Mouse (Mus musculus) small intestine, adult 2 months (tissue): Measurements from ENCODE around the gene Gtf2ird1. TPM values are rescaled to one million over a fixed set of nuclear protein-coding genes. Genes with fewer than 3 reads are reported as not detected.

Experiments
- H3K27ac ChIP-seq: fragments of 200-500 bp; 2 replicates; pipeline ENCODE4 v1.5.1; 2012; ENCODE audit warnings: low read depth, low read length, control low read depth, inconsistent platforms; ENCODE audit not compliant: insufficient read depth
- H3K27me3 ChIP-seq: fragments of 200-500 bp; 2 replicates; pipeline ENCODE4 v1.6.1; 2012; ENCODE audit warnings: mild to moderate bottlenecking, moderate library complexity, low read length, inconsistent platforms; ENCODE audit not compliant: control insufficient read depth, insufficient read depth
- H3K36me3 ChIP-seq: fragments of 200-500 bp; 2 replicates; pipeline ENCODE4 v1.6.1; 2012; ENCODE audit warnings: mild to moderate bottlenecking, low read length, control low read depth, inconsistent platforms; ENCODE audit not compliant: control insufficient read depth, insufficient read depth
- H3K4me1 ChIP-seq: fragments of 200-500 bp; 2 replicates; pipeline ENCODE4 v1.6.1; 2012; ENCODE audit warnings: low read length, inconsistent platforms, mixed read lengths; ENCODE audit not compliant: control insufficient read depth, insufficient read depth, insufficient read length
- H3K4me3 ChIP-seq: fragments of 200-500 bp; 2 replicates; pipeline ENCODE4 v1.5.1; 2012; ENCODE audit warnings: low read depth, mild to moderate bottlenecking, control low read depth, inconsistent platforms, low read length, moderate library complexity
- CTCF ChIP-seq: fragments of 200-500 bp; IDR thresholded peaks from 2 replicates; pipeline ENCODE4 v1.5.1; 2012; ENCODE audit warnings: low read depth, mild to moderate bottlenecking, control low read depth, inconsistent platforms, low read length, moderate library complexity, mixed read lengths; ENCODE audit not compliant: insufficient replicate concordance, insufficient read length; ENCODE audit errors: extremely low read depth
- POLR2A ChIP-seq: fragments of 200-500 bp; IDR thresholded peaks from 2 replicates; pipeline ENCODE4 v1.6.1; 2012; ENCODE audit warnings: low read depth, mild to moderate bottlenecking, control low read depth, inconsistent platforms, low read length, moderate library complexity
- WGBS: fragments of 180-500 bp; shearing (Covaris S2); methylation state at CpG from one replicate; pipeline ENCODE4 v1.1.7; 2018; 5-methylcytosine and 5-hydroxymethylcytosine counted together
- polyA plus RNA-seq: library from polyadenylated mRNA; depleted of rRNA; stranded (reverse); fragments of >200 nt; gene quantifications from 2 replicates; pipeline ENCODE4 v1.2.3, GENCODE M21; 2012

Gene Gtf2ird1
- polyA plus RNA-seq, 1 experiment, result 40.4 TPM

DNA sequence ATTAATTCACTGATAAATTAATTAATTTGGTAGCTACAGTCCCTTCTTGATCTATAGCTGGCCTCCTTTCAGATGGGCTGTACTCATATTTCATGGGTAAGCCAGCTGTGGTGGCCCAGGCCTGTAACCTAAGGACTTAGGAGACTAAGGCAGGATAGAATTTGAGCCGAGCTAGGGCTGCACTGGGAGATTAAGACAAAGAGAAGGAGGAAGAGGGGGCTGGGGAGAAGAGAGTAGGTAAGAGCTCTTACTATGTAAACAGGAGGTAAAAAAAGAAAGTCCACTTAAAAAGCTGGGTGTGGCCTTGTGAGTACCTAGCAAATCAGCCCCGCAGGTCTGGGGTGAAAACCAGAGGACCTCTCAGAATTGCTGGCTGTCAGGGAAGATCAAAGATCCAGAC is 132.6 kb downstream of the Gtf2ird1 start:
- H3K27ac ChIP-seq, result no peak overlapping the region

DNA sequence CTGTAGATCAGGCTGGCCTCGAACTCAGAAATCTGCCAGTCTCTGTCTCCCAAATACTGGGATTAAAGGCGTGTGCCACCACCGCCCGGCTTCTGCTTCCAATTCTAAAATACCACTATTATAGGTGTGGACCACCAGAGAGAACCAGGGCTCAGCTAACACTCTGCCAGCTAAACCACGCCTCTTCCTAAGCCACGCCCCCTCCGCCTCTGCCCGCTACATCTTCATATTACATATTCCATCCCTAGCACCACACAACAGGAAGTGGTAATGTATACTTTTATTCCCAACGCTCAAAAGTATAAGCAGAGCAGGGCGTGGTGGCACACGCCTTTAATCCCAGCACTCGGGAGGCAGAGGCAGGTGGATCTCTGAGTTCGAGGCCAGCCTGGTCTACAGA is 133.2 kb downstream of the Gtf2ird1 start:
- H3K27me3 ChIP-seq, result no peaks in the 10 kb centered on the region
- WGBS, result 81% methylated on average over 13 of the region's 13 CpGs
- TF ChIP-seq POLR2A (no peak), CTCF (no peak)
- no peak overlapping the region for H3K4me3 ChIP-seq
- H3K36me3 ChIP-seq, result no peaks in the 10 kb centered on the region
- no peak overlapping the region for H3K27ac ChIP-seq
- H3K4me1 ChIP-seq, result peaks cover 5% of the 10 kb centered on the region; the same call in 1 of the 2 replicates

More for the DNA sequence above, 132.6 kb downstream of the Gtf2ird1 start:
- Histone ChIP-seq H3K36me3 (no peaks in the 10 kb centered on the region), H3K4me1 (peaks cover 5% of the 10 kb centered on the region; the same call in 1 of the 2 replicates), H3K4me3 (no peak overlapping the region), H3K27me3 (no peaks in the 10 kb centered on the region)
- WGBS, result 16% methylated on average over 2 of the region's 2 CpGs
- TF ChIP-seq CTCF (no peak), POLR2A (no peak)

DNA sequence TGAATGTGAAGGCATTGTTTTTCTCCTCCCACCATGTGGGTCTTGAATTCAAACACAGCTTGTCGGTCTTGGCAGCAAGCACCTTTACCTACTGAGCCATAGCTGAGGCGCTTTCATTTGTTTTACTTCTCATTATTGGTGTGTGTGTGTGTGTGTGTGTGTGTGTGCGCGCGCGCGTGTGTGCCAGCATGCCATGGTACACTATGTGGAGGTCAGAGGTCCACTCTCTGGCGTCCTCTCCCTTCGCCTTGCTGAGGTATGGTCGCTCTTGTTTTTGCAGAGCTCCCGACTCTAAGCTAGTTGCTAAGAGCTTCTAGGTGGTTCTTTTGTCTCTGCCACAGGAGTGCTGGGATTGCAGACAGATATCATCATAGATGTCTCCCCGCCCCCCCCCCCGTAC is 134.2 kb downstream of the Gtf2ird1 start:
- no peak overlapping the region for H3K4me3 ChIP-seq
- no peaks in the 10 kb centered on the region for H3K36me3 ChIP-seq
- TF ChIP-seq POLR2A (no peak), CTCF (no peak)
- H3K27ac ChIP-seq, result no peak overlapping the region
- 79% methylated on average over 13 of the region's 13 CpGs for WGBS
- H3K27me3 ChIP-seq, result no peaks in the 10 kb centered on the region
- H3K4me1 ChIP-seq, result peaks cover 5% of the 10 kb centered on the region; the same call in 1 of the 2 replicates

DNA sequence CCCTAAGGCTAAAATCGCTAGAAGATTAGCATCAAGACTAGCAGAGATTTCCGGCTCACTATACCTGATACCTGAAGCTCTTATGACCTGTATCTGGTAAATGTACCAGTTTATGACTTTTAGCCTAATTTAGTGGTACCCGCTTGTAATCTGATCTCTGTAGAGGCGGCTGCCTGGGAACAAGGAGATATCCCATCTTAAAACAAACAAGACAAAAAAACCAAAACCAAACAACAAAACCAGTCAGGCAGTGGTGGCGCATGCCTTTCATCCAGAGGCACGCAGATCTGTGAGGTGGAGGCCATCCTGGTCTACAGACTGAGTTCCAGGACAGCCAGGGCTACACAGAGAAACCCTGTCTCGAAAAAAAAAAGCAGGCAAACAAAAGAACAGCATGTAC is 134.8 kb downstream of the Gtf2ird1 start:
- Histone ChIP-seq H3K4me1 (peaks cover 7% of the 10 kb centered on the region), H3K36me3 (no peaks in the 10 kb centered on the region), H3K27ac (no peak overlapping the region), H3K4me3 (no peak overlapping the region), H3K27me3 (no peaks in the 10 kb centered on the region)
- WGBS, result 29% methylated on average over 7 of the region's 7 CpGs
- TF ChIP-seq CTCF (no peak), POLR2A (no peak)

DNA sequence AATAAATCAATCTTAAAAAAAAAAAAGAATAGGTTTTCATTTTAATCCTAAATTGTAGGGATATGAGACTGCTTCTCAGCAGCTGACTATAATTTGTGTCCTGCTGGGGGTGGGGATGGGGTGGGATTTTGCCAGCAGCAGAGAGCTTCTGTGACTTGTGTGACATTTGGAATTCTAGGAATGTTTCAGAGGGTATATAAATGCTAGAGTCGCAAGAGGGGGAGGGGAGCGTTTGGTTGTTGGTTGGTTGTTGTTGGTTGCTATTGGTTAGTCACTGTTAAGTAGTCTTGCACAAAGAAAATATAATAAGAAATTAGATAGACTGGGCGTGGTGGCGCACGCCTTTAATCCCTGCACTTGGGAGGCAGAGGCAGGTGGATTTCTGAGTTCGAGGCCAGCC is 137.6 kb downstream of the Gtf2ird1 start:
- Histone ChIP-seq H3K27me3 (no peaks in the 10 kb centered on the region), H3K36me3 (no peaks in the 10 kb centered on the region), H3K4me1 (peaks cover 5% of the 10 kb centered on the region), H3K4me3 (no peak overlapping the region), H3K27ac (no peak overlapping the region)
- WGBS, result 93% methylated on average over 6 of the region's 6 CpGs
- no peak for TF ChIP-seq POLR2A

DNA sequence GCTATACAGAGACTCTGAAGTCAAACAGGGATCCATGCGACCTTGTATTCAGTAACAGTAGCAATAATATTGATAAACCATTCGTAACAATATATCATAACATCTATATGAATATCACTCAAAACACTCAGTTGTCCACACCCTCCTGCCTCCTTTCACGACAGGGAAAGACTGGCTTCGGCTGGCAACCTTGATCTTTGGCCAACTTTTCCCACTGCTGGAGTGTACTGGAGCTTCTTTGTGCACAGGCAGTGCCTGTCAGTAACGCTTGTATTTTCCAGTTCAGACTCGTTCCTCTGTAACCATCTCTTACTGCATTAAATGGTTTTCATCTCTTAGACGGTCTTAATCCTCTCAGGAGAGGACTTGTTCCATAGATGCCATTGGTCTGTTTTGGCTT is 139.8 kb downstream of the Gtf2ird1 start:
- no peaks in the 10 kb centered on the region for H3K36me3 ChIP-seq
- no peak for TF ChIP-seq POLR2A
- TF ChIP-seq CTCF, result no peak
- H3K4me1 ChIP-seq, result peaks cover 8% of the 10 kb centered on the region
- whole genome bisulfite sequencing, result 25% methylated on average over 7 of the region's 7 CpGs
- no peaks in the 10 kb centered on the region for H3K27me3 ChIP-seq
- H3K4me3 ChIP-seq, result no peak overlapping the region
- H3K27ac ChIP-seq, result no peak overlapping the region

DNA sequence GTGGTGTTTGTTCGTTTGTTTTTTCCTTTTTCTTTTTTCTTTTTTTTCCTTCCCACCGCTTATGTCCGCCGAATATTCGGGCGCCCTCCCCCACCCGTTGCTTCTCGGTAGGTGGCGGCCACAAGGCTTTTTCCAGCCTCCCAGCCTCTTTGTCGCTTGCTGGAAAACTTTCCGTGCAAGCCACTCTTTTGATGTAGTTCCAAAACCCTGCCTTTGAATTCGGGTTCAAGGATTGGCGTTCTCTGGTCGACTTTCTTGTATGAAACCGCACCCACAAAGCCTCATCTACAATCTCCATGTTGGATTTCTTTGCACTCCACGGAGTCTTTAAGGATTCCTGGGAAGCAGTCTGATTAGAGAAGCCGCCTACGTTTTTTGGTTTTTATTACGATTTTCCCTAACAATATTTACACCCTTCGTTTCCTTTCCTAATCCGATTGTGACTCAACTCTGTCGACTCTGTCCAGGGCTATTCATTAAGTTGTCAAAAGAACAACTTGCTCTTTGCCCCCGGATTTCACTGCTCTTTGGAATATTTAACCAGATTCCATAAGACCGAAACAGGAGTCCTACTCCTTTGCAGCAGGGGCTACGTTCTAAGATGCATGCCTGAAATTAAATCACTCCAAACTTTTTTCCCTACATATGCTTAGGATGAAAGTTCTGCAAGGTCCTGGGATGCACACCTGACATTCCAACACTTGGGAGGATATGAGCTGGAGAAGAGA is 140.7 kb downstream of the Gtf2ird1 start:
- Histone ChIP-seq H3K27ac (peak overlapping the region; percentile 82), H3K27me3 (no peaks in the 10 kb centered on the region), H3K4me3 (peak overlapping the region; percentile 51), H3K36me3 (no peaks in the 10 kb centered on the region), H3K4me1 (peaks cover 8% of the 10 kb centered on the region)
- 2% methylated on average over 25 of the region's 25 CpGs for WGBS
- TF ChIP-seq CTCF (peak; percentile 17; the same call in 1 of the 2 replicates), POLR2A (no peak)
